Mouse (Mus musculus) ovary, postnatal 36 days (tissue): ENCODE measurements around the gene Golm1.

Experiments used
- DNase-seq: peaks from one replicate; pipeline ENCODE4 v3.0.0; 2022; ENCODE audit warnings: low spot score, mixed read lengths

Golm1 gene

GRCm38 (mm10) chr13:59676316-59677229, 962 bp upstream of the Golm1 start:
- no peak for DNase-seq

GRCm38 (mm10) chr13:59674761-59675150, 855 bp downstream of the Golm1 start:
- no peak for DNase-seq

GRCm38 (mm10) chr13:59674215-59674614, 1.4 kb downstream of the Golm1 start:
- DNase-seq: no peak

- no peak for DNase-seq
These were observed 2.0 kb downstream of the Golm1 start for GRCm38 (mm10) chr13:59673597-59673996.

- DNase-seq: no peak
These were observed 3.4 kb downstream of the Golm1 start for GRCm38 (mm10) chr13:59672248-59672647.

GRCm38 (mm10) chr13:59671521-59671920, 4.1 kb downstream of the Golm1 start:
- no peak for DNase-seq

- DNase-seq: no peak
These were observed 5.7 kb downstream of the Golm1 start for GRCm38 (mm10) chr13:59669946-59670345.

- DNase-seq: no peak
These were observed 7.0 kb downstream of the Golm1 start for GRCm38 (mm10) chr13:59668501-59669093.

GRCm38 (mm10) chr13:59667763-59668162, 7.8 kb downstream of the Golm1 start:
- no peak for DNase-seq

GRCm38 (mm10) chr13:59663939-59664712, 11.5 kb downstream of the Golm1 start:
- no peak for DNase-seq

- DNase-seq: no peak
These were observed 13.6 kb downstream of the Golm1 start for GRCm38 (mm10) chr13:59661966-59662365.

- no peak for DNase-seq
These were observed 14.2 kb downstream of the Golm1 start for GRCm38 (mm10) chr13:59661387-59661786.

GRCm38 (mm10) chr13:59660371-59660770, 15.2 kb downstream of the Golm1 start:
- no peak for DNase-seq

GRCm38 (mm10) chr13:59657781-59658180, 17.8 kb downstream of the Golm1 start:
- DNase-seq: no peak

- no peak for DNase-seq
These were observed 18.6 kb downstream of the Golm1 start for GRCm38 (mm10) chr13:59656975-59657388.

GRCm38 (mm10) chr13:59656316-59656832, 19.2 kb downstream of the Golm1 start:
- DNase-seq: no peak

- DNase-seq: no peak
These were observed 19.8 kb downstream of the Golm1 start for GRCm38 (mm10) chr13:59655718-59656315.

GRCm38 (mm10) chr13:59654465-59654864, 21.1 kb downstream of the Golm1 start:
- no peak for DNase-seq

GRCm38 (mm10) chr13:59653136-59653535, 22.5 kb downstream of the Golm1 start:
- no peak for DNase-seq

- no peak for DNase-seq
These were observed 23.0 kb downstream of the Golm1 start for GRCm38 (mm10) chr13:59652651-59653050.

GRCm38 (mm10) chr13:59649781-59650180, 25.8 kb downstream of the Golm1 start:
- no peak for DNase-seq

- no peak for DNase-seq
These were observed 27.0 kb downstream of the Golm1 start for GRCm38 (mm10) chr13:59648598-59648997.
